Mouse (Mus musculus): ENCODE data around the gene Erich6. TPM values are rescaled to one million over a fixed set of nuclear protein-coding genes. Genes with fewer than 3 reads are reported as not detected.

The Erich6 gene
- polyA plus RNA-seq, 1 experiment, result 0.03 TPM

GRCm38 (mm10) chr3:58577506-58578050 is 59.4 kb downstream of the Erich6 start:
- Histone ChIP-seq H3K4me3 (ENCODE audit: insufficient read depth, low read depth, low read length) (peak overlapping the region; percentile 84; the same call in 1 of the 2 replicates), H3K4me1 (ENCODE audit: control insufficient read depth, insufficient read depth, low read length) (peaks cover 13% of the 10 kb centered on the region), H3K36me3 (ENCODE audit: control insufficient read depth, insufficient read depth, low read length) (no peaks in the 10 kb centered on the region; the same call in 1 of the 2 replicates), H3K27ac (ENCODE audit: insufficient read depth, low read depth, low read length) (no peak overlapping the region), H3K27me3 (replicated peaks; ENCODE audit: control insufficient read depth, insufficient read depth, low read length) (no peaks in the 10 kb centered on the region)
- TF ChIP-seq CTCF (conservative IDR thresholded peaks at IDR 0.05; ENCODE audit: insufficient read depth, insufficient read length, low read depth, low read length), result no peak
- TF ChIP-seq POLR2A (IDR thresholded peaks at IDR 0.05; ENCODE audit: low read depth, low read length), result no peak
- 5% methylated on average over 8 of the region's 8 CpGs for WGBS
- DNase-seq, result peak; percentile 66

GRCm38 (mm10) chr3:58577067-58577503 is 59.9 kb downstream of the Erich6 start:
- Histone ChIP-seq H3K27ac (ENCODE audit: insufficient read depth, low read depth, low read length) (peak overlapping the region; percentile 97), H3K27me3 (replicated peaks; ENCODE audit: control insufficient read depth, insufficient read depth, low read length) (no peaks in the 10 kb centered on the region), H3K36me3 (ENCODE audit: control insufficient read depth, insufficient read depth, low read length) (no peaks in the 10 kb centered on the region; the same call in 1 of the 2 replicates), H3K4me1 (ENCODE audit: control insufficient read depth, insufficient read depth, low read length) (peaks cover 8% of the 10 kb centered on the region), H3K4me3 (ENCODE audit: insufficient read depth, low read depth, low read length) (peak overlapping the region; percentile 84)
- WGBS, result under 1% methylated on average over 36 of the region's 36 CpGs
- TF ChIP-seq POLR2A (IDR thresholded peaks at IDR 0.05; ENCODE audit: low read depth, low read length) (peak; percentile 8), CTCF (conservative IDR thresholded peaks at IDR 0.05; ENCODE audit: insufficient read depth, insufficient read length, low read depth, low read length) (no peak)
- peak; percentile 75 for DNase-seq

- no peaks in the 10 kb centered on the region; the same call in 1 of the 2 replicates for H3K36me3 ChIP-seq (ENCODE audit: control insufficient read depth, insufficient read depth, low read length)
- WGBS, result 1% methylated on average over 59 of the region's 59 CpGs
- TF ChIP-seq POLR2A (IDR thresholded peaks at IDR 0.05; ENCODE audit: low read depth, low read length), result peak; percentile 90
- no peak for TF ChIP-seq CTCF (conservative IDR thresholded peaks at IDR 0.05; ENCODE audit: insufficient read depth, insufficient read length, low read depth, low read length)
- no peaks in the 10 kb centered on the region for H3K27me3 ChIP-seq (replicated peaks; ENCODE audit: control insufficient read depth, insufficient read depth, low read length)
- DNase-seq, result peak; percentile 98
- peak within 1 kb of the TSS; percentile 97 for H3K27ac ChIP-seq (ENCODE audit: insufficient read depth, low read depth, low read length)
- H3K4me1 ChIP-seq (ENCODE audit: control insufficient read depth, insufficient read depth, low read length), result peaks cover 5% of the 10 kb centered on the region
- H3K4me3 ChIP-seq (ENCODE audit: insufficient read depth, low read depth, low read length), result peak within 1 kb of the TSS; percentile 84
Observed at GRCm38 (mm10) chr3:58576137-58577066, 60.6 kb downstream of the Erich6 start, which contains the start of gene Selenot. Gene Selenot (plus strand): TSS chr3:58576636.

- Histone ChIP-seq H3K4me3 (ENCODE audit: insufficient read depth, low read depth, low read length) (no peak overlapping the region), H3K36me3 (ENCODE audit: control insufficient read depth, insufficient read depth, low read length) (no peaks in the 10 kb centered on the region), H3K27me3 (replicated peaks; ENCODE audit: control insufficient read depth, insufficient read depth, low read length) (no peaks in the 10 kb centered on the region), H3K4me1 (ENCODE audit: control insufficient read depth, insufficient read depth, low read length) (no peaks in the 10 kb centered on the region; the same call in 1 of the 2 replicates), H3K27ac (ENCODE audit: insufficient read depth, low read depth, low read length) (no peak overlapping the region)
- 78% methylated on average over 3 of the region's 3 CpGs for WGBS
- DNase-seq, result no peak
- TF ChIP-seq CTCF (conservative IDR thresholded peaks at IDR 0.05; ENCODE audit: insufficient read depth, insufficient read length, low read depth, low read length) (no peak), POLR2A (IDR thresholded peaks at IDR 0.05; ENCODE audit: low read depth, low read length) (no peak)
Observed at GRCm38 (mm10) chr3:58570821-58571220, 66.2 kb downstream of the Erich6 start.

Other genes starting within 250 kb of the Erich6 start
- 8.4 and 11.3 TPM in 2 replicates for gene Tsc22d2, start 222.5 kb downstream of the Erich6 start, polyA plus RNA-seq (2012; rRNA removed)
- 10.6 and 15.4 TPM in 2 replicates for gene Eif2a, start 111.4 kb downstream of the Erich6 start, polyA plus RNA-seq (2012; rRNA removed)
- gene Serp1, start 111.3 kb downstream of the Erich6 start, polyA plus RNA-seq (2012; rRNA removed), result 32.7 and 37.7 TPM in 2 replicates
- gene Selenot, start 60.6 kb downstream of the Erich6 start, polyA plus RNA-seq (2012; rRNA removed), result 81.8 and 102 TPM in 2 replicates
- 19.9 and 22.0 TPM in 2 replicates for gene Siah2, start 55.2 kb upstream of the Erich6 start, polyA plus RNA-seq (2012; rRNA removed)
- not detected in 2 replicates for gene Mindy4b-ps, start 185.1 kb upstream of the Erich6 start, polyA plus RNA-seq (2012; rRNA removed)
- gene Clrn1, start 248.1 kb upstream of the Erich6 start, polyA plus RNA-seq (2012; rRNA removed), result not detected in 2 replicates